Mouse (Mus musculus) midbrain, postnatal 0 days (tissue): ENCODE data around the gene Umps. TPM values are rescaled to one million over a fixed set of nuclear protein-coding genes. Genes with fewer than 3 reads are reported as not detected.
A peak's percentile ranks its signal among the peaks of the same experiment; 100 is the strongest.

Source experiments
- ATAC-seq: fragments of 200-750 bp; cut with Nextera tagmentation; 2 replicates; pipeline ENCODE4 v1.8.0; 2017; ENCODE audit warnings: moderate number of reproducible peaks, mild to moderate bottlenecking, moderate TSS enrichment, moderate library complexity; ENCODE audit not compliant: low FRiP score
- DNase-seq: peaks from one replicate; pipeline ENCODE4 v3.0.0-alpha.2; 2015; ENCODE audit warnings: low spot score
- H3K27ac ChIP-seq: fragments of 300-500 bp; sonication (generic); 2 replicates; pipeline ENCODE4 v1.5.1; 2014; ENCODE audit warnings: low read depth, mild to moderate bottlenecking, low read length, mixed read lengths
- H3K27me3 ChIP-seq: fragments of 300-500 bp; sonication (generic); 2 replicates; pipeline ENCODE4 v1.6.1; 2014; ENCODE audit warnings: low read length, control low read depth, mixed read lengths; ENCODE audit not compliant: insufficient read depth
- H3K36me3 ChIP-seq: fragments of 300-500 bp; sonication (generic); 2 replicates; pipeline ENCODE4 v1.6.1; 2014; ENCODE audit warnings: low read length, control low read depth, mixed read lengths; ENCODE audit not compliant: insufficient read depth
- H3K4me1 ChIP-seq: fragments of 300-500 bp; sonication (generic); 2 replicates; pipeline ENCODE4 v1.6.1; 2014; ENCODE audit warnings: mild to moderate bottlenecking, control low read depth, antibody characterized with exemption, low read length, mixed read lengths; ENCODE audit not compliant: insufficient read depth
- H3K4me2 ChIP-seq: fragments of 300-500 bp; sonication (generic); 2 replicates; pipeline ENCODE4 v1.6.1; 2014; ENCODE audit warnings: low read depth, mild to moderate bottlenecking, low read length, mixed read lengths; ENCODE audit not compliant: poor library complexity, severe bottlenecking
- H3K4me3 ChIP-seq: fragments of 300-500 bp; sonication (generic); 2 replicates; pipeline ENCODE4 v1.5.1; 2014; ENCODE audit warnings: low read depth, mild to moderate bottlenecking, low read length, moderate library complexity
- H3K9ac ChIP-seq: fragments of 300-500 bp; sonication (generic); replicated peaks from 2 replicates; pipeline ENCODE4 v1.6.1; 2014; ENCODE audit warnings: mild to moderate bottlenecking, low read length, moderate library complexity, mixed read lengths; ENCODE audit not compliant: poor library complexity, severe bottlenecking
- H3K9me3 ChIP-seq: fragments of 300-500 bp; sonication (generic); 2 replicates; pipeline ENCODE4 v1.6.1; 2016; ENCODE audit warnings: low read length, control low read depth
- CTCF ChIP-seq: IDR thresholded peaks from 2 replicates; pipeline ENCODE4 v1.5.1; 2016; ENCODE audit warnings: antibody characterized with exemption, mild to moderate bottlenecking
- WGBS: fragments of 180-500 bp; shearing (Covaris S2); extraction: QIAGEN DNeasy Blood & Tissue Kit; methylation state at CpG from one replicate; pipeline ENCODE4 v1.1.7; 2014; 5-methylcytosine and 5-hydroxymethylcytosine counted together
- polyA plus RNA-seq: library from polyadenylated mRNA; unstranded; fragments of >200 nt; fragmentation: Nextera tagmentation; extraction: Ambion mirVana; gene quantifications from 2 replicates; pipeline ENCODE4 v1.2.1, GENCODE M21; 2015
- total RNA-seq: library from RNA; depleted of rRNA; stranded (reverse); fragments of >200 nt; gene quantifications from 2 replicates; pipeline ENCODE4 v1.2.3, GENCODE M21; 2014

Gene Umps
- total and polyA plus RNA-seq, 2 experiments from 2014 or later = 18.4 to 22.2 TPM

- WGBS = 98% methylated on average over 6 of the region's 6 CpGs
These were observed 16.9 kb upstream of the Umps start for GRCm38 (mm10) chr16:33983712-33984111.

GRCm38 (mm10) chr16:33979855-33980254 is 13.0 kb upstream of the Umps start:
- no peak for DNase-seq
- TF ChIP-seq CTCF = no peak
- no peaks in the 10 kb centered on the region for H3K27me3 ChIP-seq
- H3K4me3 ChIP-seq = no peak overlapping the region
- H3K9me3 ChIP-seq = no peaks in the 10 kb centered on the region
- peaks cover 22% of the 10 kb centered on the region for H3K36me3 ChIP-seq
- no peak overlapping the region for H3K9ac ChIP-seq
- H3K27ac ChIP-seq = no peak overlapping the region
- H3K4me2 ChIP-seq = no peak overlapping the region
- no peaks in the 10 kb centered on the region for H3K4me1 ChIP-seq
- WGBS = 51% methylated on average over 2 of the region's 2 CpGs
- no peak for ATAC-seq

More at GRCm38 (mm10) chr16:33983712-33984111, 16.9 kb upstream of the Umps start:
- H3K4me2 ChIP-seq = no peak overlapping the region
- H3K4me1 ChIP-seq = no peaks in the 10 kb centered on the region
- H3K36me3 ChIP-seq = peaks cover 15% of the 10 kb centered on the region
- H3K27me3 ChIP-seq = no peaks in the 10 kb centered on the region
- no peak for TF ChIP-seq CTCF
- H3K4me3 ChIP-seq = no peak overlapping the region
- no peak for ATAC-seq
- H3K9me3 ChIP-seq = no peaks in the 10 kb centered on the region
- H3K9ac ChIP-seq = no peak overlapping the region
- no peak for DNase-seq
- no peak overlapping the region for H3K27ac ChIP-seq

GRCm38 (mm10) chr16:33967283-33967640 is 424 bp upstream of the Umps start:
- no peaks in the 10 kb centered on the region for H3K27me3 ChIP-seq
- peak overlapping the region; percentile 69 for H3K4me2 ChIP-seq
- no peaks in the 10 kb centered on the region for H3K9me3 ChIP-seq
- H3K27ac ChIP-seq = peak overlapping the region; percentile 21; the same call in 1 of the 2 replicates
- H3K4me3 ChIP-seq = peak overlapping the region; percentile 72
- peak overlapping the region; percentile 76 for H3K9ac ChIP-seq
- no peak for ATAC-seq
- TF ChIP-seq CTCF = no peak
- peaks cover 2% of the 10 kb centered on the region; the same call in 1 of the 2 replicates for H3K4me1 ChIP-seq
- H3K36me3 ChIP-seq = no peaks in the 10 kb centered on the region
- 57% methylated on average over 2 of the region's 2 CpGs for WGBS
- no peak for DNase-seq

- no peak for DNase-seq
- Histone ChIP-seq H3K36me3 (peaks cover 12% of the 10 kb centered on the region), H3K27ac (no peak overlapping the region), H3K9ac (peak overlapping the region; percentile 76), H3K4me1 (peaks cover 2% of the 10 kb centered on the region; the same call in 1 of the 2 replicates), H3K4me3 (peak overlapping the region; percentile 72), H3K4me2 (peak overlapping the region; percentile 69), H3K9me3 (no peaks in the 10 kb centered on the region), H3K27me3 (no peaks in the 10 kb centered on the region)
- no peak for TF ChIP-seq CTCF
- 10% methylated on average over 15 of the region's 15 CpGs for WGBS
- no peak for ATAC-seq
These were observed 830 bp downstream of the Umps start for GRCm38 (mm10) chr16:33965878-33966537.

GRCm38 (mm10) chr16:33963509-33963908 is 3.3 kb downstream of the Umps start:
- Histone ChIP-seq H3K27me3 (no peaks in the 10 kb centered on the region), H3K36me3 (peaks cover 28% of the 10 kb centered on the region), H3K4me1 (peaks cover 2% of the 10 kb centered on the region; the same call in 1 of the 2 replicates), H3K4me3 (no peak overlapping the region), H3K27ac (no peak overlapping the region), H3K9me3 (no peaks in the 10 kb centered on the region), H3K9ac (no peak overlapping the region), H3K4me2 (no peak overlapping the region)
- no peak for TF ChIP-seq CTCF
- ATAC-seq = no peak
- 93% methylated on average over 6 of the region's 6 CpGs for WGBS
- no peak for DNase-seq

GRCm38 (mm10) chr16:33954793-33955192 is 12.0 kb downstream of the Umps start:
- Histone ChIP-seq H3K4me3 (no peak overlapping the region), H3K4me2 (no peak overlapping the region), H3K27me3 (no peaks in the 10 kb centered on the region), H3K4me1 (no peaks in the 10 kb centered on the region), H3K27ac (no peak overlapping the region), H3K9ac (no peak overlapping the region), H3K36me3 (peaks cover 34% of the 10 kb centered on the region), H3K9me3 (no peaks in the 10 kb centered on the region)
- ATAC-seq (no peak), DNase-seq (no peak)
- no peak for TF ChIP-seq CTCF
- WGBS = 84% methylated on average over 1 of the region's 1 CpGs
